8 mouse cellular contexts compared by ENCODE assay signal in genomic region chr9:64172816-64173665, GRCm38 (mm10). TPM values are rescaled to one million over a fixed set of nuclear protein-coding genes. Genes with fewer than 3 reads are reported as not detected.
DNase-seq lines count a peak whose midpoint lies in the region; ATAC-seq and TF ChIP-seq lines count a peak whose summit lies in the region.

Gene Zwilch, minus strand, starts transcription at chr9:64173104.
Gene Rpl4, plus strand, starts transcription at chr9:64173375.

- peak; percentile 85 for DNase-seq in 3T3-L1 (ENCODE audit: low read depth, low spot score)
- peak; percentile 59 to 63 for DNase-seq in adrenal gland, postnatal 4 days (ENCODE audit: low spot score in 2 of 2)
- peak; percentile 90 for DNase-seq in embryonic facial prominence, embryonic 14.5 days (ENCODE audit: low spot score)
- peak; percentile 88 for DNase-seq in heart, adult 8-10 months (ENCODE audit: low spot score)
- DNase-seq in kidney, adult 9 months = peak; percentile 90
- DNase-seq in limb, embryonic 14.5 days (ENCODE audit: low spot score) = peak; percentile 88
- DNase-seq in midbrain, postnatal 0 days (ENCODE audit: low spot score) = peak; percentile 91
- peak; percentile 69 to 78 for DNase-seq in spleen, postnatal 14 days (ENCODE audit: low spot score in 2 of 2)

- H3K9me3 ChIP-seq in embryonic facial prominence, embryonic 14.5 days (ENCODE audit: control insufficient read depth, low read length) = no peaks in the 10 kb centered on the region
- H3K9me3 ChIP-seq in limb, embryonic 14.5 days (ENCODE audit: control insufficient read depth, low read length) = no peaks in the 10 kb centered on the region
- no peaks in the 10 kb centered on the region for H3K9me3 ChIP-seq in midbrain, postnatal 0 days (ENCODE audit: low read length)

- peak within 1 kb of the TSS; percentile 92 for H3K4me2 ChIP-seq in embryonic facial prominence, embryonic 14.5 days (ENCODE audit: low read depth, low read length)
- peak within 1 kb of the TSS; percentile 75 for H3K4me2 ChIP-seq in limb, embryonic 14.5 days (replicated peaks; ENCODE audit: low read depth, low read length, severe bottlenecking)
- H3K4me2 ChIP-seq in midbrain, postnatal 0 days (ENCODE audit: low read depth, low read length, poor library complexity, severe bottlenecking) = peak within 1 kb of the TSS; percentile 81

- peak; percentile 65 for TF ChIP-seq CTCF in midbrain, postnatal 0 days (IDR thresholded peaks at IDR 0.05)

- under 1% methylated on average over 42 of the region's 42 CpGs for WGBS in embryonic facial prominence, embryonic 14.5 days
- WGBS in limb, embryonic 14.5 days = under 1% methylated on average over 41 of the region's 42 CpGs
- WGBS in midbrain, postnatal 0 days = under 1% methylated on average over 42 of the region's 42 CpGs

- peak within 1 kb of the TSS; percentile 97 for H3K27ac ChIP-seq in embryonic facial prominence, embryonic 14.5 days (replicated peaks; ENCODE audit: low read depth, low read length)
- H3K27ac ChIP-seq in limb, embryonic 14.5 days (replicated peaks; ENCODE audit: low read depth, low read length) = peak within 1 kb of the TSS; percentile 94
- peak within 1 kb of the TSS; percentile 68 for H3K27ac ChIP-seq in midbrain, postnatal 0 days (ENCODE audit: low read depth, low read length)

- peak; percentile 96; the same call in 1 of the 2 replicates for TF ChIP-seq POLR2A in limb, embryonic 14.5 days (IDR thresholded peaks at IDR 0.05; ENCODE audit: borderline replicate concordance, extremely low read depth, insufficient read depth, insufficient read length)

- H3K27me3 ChIP-seq in embryonic facial prominence, embryonic 14.5 days (replicated peaks; ENCODE audit: control insufficient read depth, insufficient read depth, low read length) = no peaks in the 10 kb centered on the region
- no peaks in the 10 kb centered on the region for H3K27me3 ChIP-seq in limb, embryonic 14.5 days (ENCODE audit: control insufficient read depth, insufficient read depth, low read length)
- H3K27me3 ChIP-seq in midbrain, postnatal 0 days (ENCODE audit: insufficient read depth, low read length) = no peaks in the 10 kb centered on the region

- peaks cover 11% of the 10 kb centered on the region; the same call in 1 of the 2 replicates for H3K4me1 ChIP-seq in embryonic facial prominence, embryonic 14.5 days (ENCODE audit: control insufficient read depth, insufficient read depth, low read length)
- H3K4me1 ChIP-seq in limb, embryonic 14.5 days (ENCODE audit: control insufficient read depth, insufficient read depth, low read length) = peaks cover 10% of the 10 kb centered on the region
- no peaks in the 10 kb centered on the region; the same call in 1 of the 2 replicates for H3K4me1 ChIP-seq in midbrain, postnatal 0 days (ENCODE audit: insufficient read depth, low read length)

- peaks cover 35% of the 10 kb centered on the region for H3K36me3 ChIP-seq in embryonic facial prominence, embryonic 14.5 days (ENCODE audit: control insufficient read depth, insufficient read depth, low read length)
- H3K36me3 ChIP-seq in limb, embryonic 14.5 days (ENCODE audit: control insufficient read depth, insufficient read depth, low read length) = peaks cover 36% of the 10 kb centered on the region
- H3K36me3 ChIP-seq in midbrain, postnatal 0 days (ENCODE audit: insufficient read depth, low read length) = peaks cover 30% of the 10 kb centered on the region

- H3K9ac ChIP-seq in embryonic facial prominence, embryonic 14.5 days (ENCODE audit: low read depth, low read length) = peak within 1 kb of the TSS; percentile 76
- H3K9ac ChIP-seq in limb, embryonic 14.5 days (ENCODE audit: low read depth, low read length, severe bottlenecking) = peak within 1 kb of the TSS; percentile 92
- peak within 1 kb of the TSS; percentile 59 for H3K9ac ChIP-seq in midbrain, postnatal 0 days (replicated peaks; ENCODE audit: low read length, poor library complexity, severe bottlenecking)

- peak within 1 kb of the TSS; percentile 56 for H3K4me3 ChIP-seq in embryonic facial prominence, embryonic 14.5 days (ENCODE audit: low read depth, low read length)
- peak within 1 kb of the TSS; percentile 94 for H3K4me3 ChIP-seq in limb, embryonic 14.5 days (replicated peaks; ENCODE audit: low read length)
- peak within 1 kb of the TSS; percentile 61 for H3K4me3 ChIP-seq in midbrain, postnatal 0 days (ENCODE audit: low read depth, low read length)

- ATAC-seq in embryonic facial prominence, embryonic 14.5 days (ENCODE audit: low read depth) = peak; percentile 88
- ATAC-seq in limb, embryonic 14.5 days (ENCODE audit: low FRiP score, low read depth) = peak; percentile 87
- peak; percentile 85 for ATAC-seq in midbrain, postnatal 0 days (ENCODE audit: low FRiP score)

RNA-seq across cellular contexts. Expression of gene Zwilch, which starts in this region (rescaled TPM):
- total RNA-seq in adrenal gland, postnatal 4 days (2021) = 10 to 100 TPM; 19.2 to 19.9 TPM
- 10.6 and 17.4 TPM in 2 replicates for polyA plus RNA-seq in embryonic facial prominence, embryonic 14.5 days (2014; fragmentation: Nextera tagmentation; extraction: Ambion mirVana)
- total RNA-seq in heart, adult 8-10 months (2022) = 1 to 10 TPM in 2 of 4 experiments, under 1 TPM in 2; 0.60 to 1.4 (median 1.0) TPM
- polyA plus RNA-seq in limb, embryonic 14.5 days (2012; rRNA removed) = 29.7 and 53.4 TPM in 2 replicates
- 16.4 and 17.3 TPM in 2 replicates for polyA plus RNA-seq in limb, embryonic 14.5 days (2014; fragmentation: Nextera tagmentation; extraction: Ambion mirVana)
- total RNA-seq in midbrain, postnatal 0 days (2014; rRNA removed) = 7.7 and 12.0 TPM in 2 replicates
- polyA plus RNA-seq in midbrain, postnatal 0 days (2015; fragmentation: Nextera tagmentation; extraction: Ambion mirVana) = 2.0 and 2.5 TPM in 2 replicates

RNA-seq across cellular contexts. Expression of gene Rpl4, which starts in this region (rescaled TPM):
- total RNA-seq in adrenal gland, postnatal 4 days (2021) = 1,000 to 10,000 TPM; 1,230 to 1,246 TPM
- polyA plus RNA-seq in embryonic facial prominence, embryonic 14.5 days (2014; fragmentation: Nextera tagmentation; extraction: Ambion mirVana) = 1,344 and 1,393 TPM in 2 replicates
- 100 to 1,000 TPM; 430 to 483 (median 463) TPM for total RNA-seq in heart, adult 8-10 months (2022)
- 1,022 and 1,322 TPM in 2 replicates for polyA plus RNA-seq in limb, embryonic 14.5 days (2012; rRNA removed)
- polyA plus RNA-seq in limb, embryonic 14.5 days (2014; fragmentation: Nextera tagmentation; extraction: Ambion mirVana) = 1,375 and 1,385 TPM in 2 replicates
- 541 and 706 TPM in 2 replicates for total RNA-seq in midbrain, postnatal 0 days (2014; rRNA removed)
- 597 and 607 TPM in 2 replicates for polyA plus RNA-seq in midbrain, postnatal 0 days (2015; fragmentation: Nextera tagmentation; extraction: Ambion mirVana)

Comparison
In these comparisons a context has a peak if more than half of its experiments do, and no peak if none do; other contexts are left out.
1. Peak in every context shown above with its lines: DNase-seq, ATAC-seq, H3K4me3 ChIP-seq and H3K27ac ChIP-seq.